Mouse (Mus musculus) inflammation-experienced regulatory T-cells, adult 6 months (primary cell): Measurements from ENCODE around the gene Gal3st3. TPM values are rescaled to one million over a fixed set of nuclear protein-coding genes. Genes with fewer than 3 reads are reported as not detected.
A peak's percentile ranks its signal among the peaks of the same experiment; 100 is the strongest.

ENCODE experiments used
- ATAC-seq: one replicate; pipeline ENCODE4 v1.8.0; 2017
- polyA plus RNA-seq, 3 experiments: library from polyadenylated mRNA; unstranded; fragments of 100-300 nt; shearing (Covaris generic); gene quantifications; one replicate each; pipeline ENCODE4 v1.2.1; 2017

The Gal3st3 gene
- under 1 TPM in 1 of 3 experiments, not detected in 2; 0.15 TPM for polyA plus RNA-seq

DNA sequence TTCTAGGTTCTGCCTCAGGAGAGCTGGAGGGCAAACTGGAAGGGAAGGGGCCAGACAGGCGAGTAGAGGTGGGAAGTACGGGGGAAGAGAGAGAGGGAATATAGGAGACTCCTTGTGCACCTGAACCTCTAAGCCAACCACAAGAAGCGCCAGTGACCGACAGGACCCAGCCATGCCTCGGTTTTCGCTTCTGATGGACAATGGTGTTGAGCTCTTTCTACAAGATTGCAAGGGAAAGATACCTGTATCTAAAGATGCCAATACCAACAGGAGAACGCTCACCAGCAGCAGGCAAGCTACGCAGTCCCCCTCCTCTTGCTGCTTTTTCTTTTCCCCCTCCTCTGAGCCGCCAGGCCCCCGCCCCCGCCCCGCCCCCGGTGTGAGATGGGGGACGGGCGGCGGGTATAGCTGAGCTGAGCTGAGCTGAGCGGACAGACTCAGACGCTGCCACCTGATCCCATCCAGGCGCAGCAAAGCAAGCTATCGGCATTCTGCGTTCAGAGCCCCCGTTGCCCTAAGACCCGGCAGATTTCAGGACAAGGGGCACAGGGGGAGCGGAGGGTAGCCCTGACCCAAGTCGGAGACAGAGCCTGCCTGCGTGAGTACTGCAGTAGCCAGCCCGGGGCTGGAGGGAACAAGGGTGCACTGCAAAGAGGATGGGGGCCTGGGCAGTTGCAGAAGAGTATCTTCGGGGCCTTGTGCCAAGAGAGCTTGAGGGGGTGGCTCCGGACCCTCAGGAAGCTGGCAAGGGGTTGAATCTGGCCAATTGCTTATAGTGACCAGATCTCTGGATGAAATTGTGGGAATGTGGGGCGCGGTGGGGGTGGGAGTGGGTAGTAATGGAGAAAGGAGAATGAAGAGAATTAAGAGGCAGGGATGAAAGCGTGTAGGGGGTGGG lies at the start of gene Gal3st3:
Gene Gal3st3, plus strand, starts transcription at position 429 of the 898 bp plus-strand sequence.
- no peak for ATAC-seq

DNA sequence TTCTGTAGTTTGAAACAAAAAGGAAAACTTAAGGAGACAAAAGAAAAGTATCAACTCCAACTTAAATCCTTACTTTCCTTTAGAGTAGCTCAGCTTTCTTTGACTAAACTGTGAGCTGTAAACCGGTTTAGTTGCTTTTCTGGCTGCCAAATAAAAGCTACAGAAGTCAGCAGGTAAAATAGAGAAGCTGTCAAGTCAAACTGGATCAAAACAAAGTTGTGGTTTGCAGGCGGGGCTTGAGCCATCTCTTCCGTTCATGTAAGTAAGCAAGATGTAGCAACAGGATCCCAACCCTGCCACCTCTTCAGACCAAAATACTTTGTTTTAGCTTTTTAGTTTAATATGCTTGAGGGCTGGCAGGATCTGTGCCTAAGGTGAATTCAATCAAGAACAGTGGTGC lies 41.0 kb upstream of the Gal3st3 start:
- ATAC-seq: peak; percentile 93

DNA sequence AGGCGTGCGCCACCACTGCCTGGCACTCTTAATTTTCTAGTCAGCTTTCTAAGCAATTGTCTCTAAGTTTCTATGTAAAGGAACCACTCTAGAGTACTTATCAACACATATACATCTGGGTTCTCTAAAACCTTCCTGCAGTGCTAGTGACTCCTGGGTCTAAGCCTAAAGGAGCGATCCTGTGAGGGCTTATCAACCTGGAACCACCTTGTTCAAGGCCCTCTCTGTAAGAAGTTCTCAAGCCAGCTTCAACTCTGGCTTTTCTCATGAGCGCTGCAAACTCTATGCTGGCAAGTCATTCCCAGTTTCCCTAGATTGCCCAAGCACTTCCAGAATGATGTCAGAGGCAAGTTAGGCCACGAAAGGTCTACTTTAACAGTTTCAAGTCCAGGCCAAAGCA lies 31.1 kb upstream of the Gal3st3 start:
- ATAC-seq: no peak

DNA sequence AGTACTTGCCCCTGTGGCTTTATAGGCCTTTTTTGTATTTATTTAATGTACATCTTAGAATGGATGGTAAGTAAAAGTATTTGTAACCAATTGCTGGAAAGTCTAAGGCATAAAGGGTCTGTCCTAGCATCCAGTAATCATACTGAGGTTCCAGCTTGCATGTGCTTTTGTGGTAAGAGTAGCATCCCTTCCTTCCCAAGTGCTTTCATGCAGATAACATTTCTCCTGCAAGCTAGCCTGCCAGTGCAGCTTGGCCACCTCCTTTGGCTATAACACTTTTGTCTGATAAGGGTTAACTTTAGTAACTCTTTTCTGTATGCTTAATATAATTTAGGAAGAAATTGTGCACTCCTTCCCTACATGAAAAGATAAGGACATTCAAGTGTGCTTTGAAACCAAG lies 30.1 kb upstream of the Gal3st3 start:
- no peak for ATAC-seq

DNA sequence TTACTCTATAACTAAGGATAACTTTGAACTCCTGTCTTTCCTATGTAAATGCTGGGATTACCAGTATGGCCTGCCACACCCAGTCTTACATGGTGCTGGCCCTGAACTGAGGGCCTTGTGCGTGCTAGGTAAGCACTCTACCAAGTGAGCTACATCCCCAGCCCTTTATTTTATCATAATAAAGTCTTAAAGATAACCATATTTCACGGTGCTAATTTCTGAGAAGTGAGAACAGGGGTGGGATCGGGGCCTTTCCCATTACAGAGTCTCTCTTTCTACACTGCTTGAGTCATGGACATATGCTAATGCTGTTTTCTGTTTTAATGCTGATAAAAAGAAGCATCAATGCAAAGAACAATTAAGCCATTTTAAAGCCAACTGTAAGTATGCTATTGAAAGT lies 29.3 kb upstream of the Gal3st3 start:
- ATAC-seq: no peak

DNA sequence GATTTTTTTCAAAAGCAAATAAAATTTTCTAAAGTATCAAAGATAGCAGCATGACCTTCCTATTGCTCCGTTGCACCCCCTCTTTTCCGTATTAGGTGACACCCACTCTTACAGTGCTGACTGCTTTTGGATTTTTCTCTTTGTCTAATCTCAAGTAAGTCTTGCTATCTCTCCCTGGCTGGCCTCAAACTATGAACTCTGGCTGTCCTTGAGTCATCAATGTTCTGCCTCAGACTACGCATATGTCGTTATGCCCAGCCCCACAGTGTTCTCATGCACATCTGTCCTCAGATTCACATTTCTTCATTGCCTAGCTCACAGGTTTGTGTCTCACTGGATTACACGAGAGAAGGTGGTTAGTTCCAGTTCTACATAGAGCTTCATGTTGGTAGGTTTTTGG lies 28.7 kb upstream of the Gal3st3 start:
- no peak for ATAC-seq

DNA sequence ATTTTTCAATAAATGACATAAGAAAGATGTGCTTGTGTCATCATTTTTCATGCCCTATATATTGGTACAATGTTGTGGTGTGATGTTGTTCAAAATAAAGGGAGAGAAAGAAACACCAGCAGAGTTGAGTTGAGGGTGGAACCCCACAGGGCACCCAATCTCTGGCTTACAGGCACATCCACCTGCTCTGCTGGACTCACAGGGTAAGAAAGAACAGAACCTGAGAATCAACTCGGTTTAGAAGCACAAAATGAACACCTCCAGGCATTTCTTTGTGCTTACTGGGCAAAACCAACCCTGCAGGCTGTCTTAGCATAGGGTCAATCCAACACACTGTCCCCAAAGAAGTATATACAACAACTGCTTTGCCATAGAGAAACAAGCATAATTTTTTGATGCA lies 26.7 kb upstream of the Gal3st3 start:
- no peak for ATAC-seq

DNA sequence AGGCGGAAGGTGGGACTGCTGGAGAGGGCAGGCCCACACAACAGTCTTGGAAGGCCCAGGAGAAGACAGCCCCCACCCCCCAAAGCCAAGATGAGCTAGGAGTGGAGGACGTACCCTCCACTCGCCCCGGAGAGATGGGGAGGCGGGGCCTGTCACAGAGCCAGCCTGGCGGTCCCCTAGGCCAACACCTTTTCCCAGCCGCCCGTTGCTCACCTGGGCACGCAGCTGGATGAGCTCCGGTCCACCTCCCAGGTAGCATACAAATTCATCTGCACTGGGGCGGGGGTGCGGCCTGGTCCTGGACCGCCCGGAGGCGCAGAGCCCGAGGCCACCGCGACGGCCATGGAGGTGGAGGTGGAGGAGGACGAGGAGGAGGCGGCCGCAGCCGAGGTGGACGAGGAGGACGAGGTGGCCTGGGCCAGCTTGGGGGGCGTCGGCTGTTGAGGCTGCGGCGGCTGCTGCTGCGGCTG lies 25.8 kb upstream of the Gal3st3 start:
- no peak for ATAC-seq

DNA sequence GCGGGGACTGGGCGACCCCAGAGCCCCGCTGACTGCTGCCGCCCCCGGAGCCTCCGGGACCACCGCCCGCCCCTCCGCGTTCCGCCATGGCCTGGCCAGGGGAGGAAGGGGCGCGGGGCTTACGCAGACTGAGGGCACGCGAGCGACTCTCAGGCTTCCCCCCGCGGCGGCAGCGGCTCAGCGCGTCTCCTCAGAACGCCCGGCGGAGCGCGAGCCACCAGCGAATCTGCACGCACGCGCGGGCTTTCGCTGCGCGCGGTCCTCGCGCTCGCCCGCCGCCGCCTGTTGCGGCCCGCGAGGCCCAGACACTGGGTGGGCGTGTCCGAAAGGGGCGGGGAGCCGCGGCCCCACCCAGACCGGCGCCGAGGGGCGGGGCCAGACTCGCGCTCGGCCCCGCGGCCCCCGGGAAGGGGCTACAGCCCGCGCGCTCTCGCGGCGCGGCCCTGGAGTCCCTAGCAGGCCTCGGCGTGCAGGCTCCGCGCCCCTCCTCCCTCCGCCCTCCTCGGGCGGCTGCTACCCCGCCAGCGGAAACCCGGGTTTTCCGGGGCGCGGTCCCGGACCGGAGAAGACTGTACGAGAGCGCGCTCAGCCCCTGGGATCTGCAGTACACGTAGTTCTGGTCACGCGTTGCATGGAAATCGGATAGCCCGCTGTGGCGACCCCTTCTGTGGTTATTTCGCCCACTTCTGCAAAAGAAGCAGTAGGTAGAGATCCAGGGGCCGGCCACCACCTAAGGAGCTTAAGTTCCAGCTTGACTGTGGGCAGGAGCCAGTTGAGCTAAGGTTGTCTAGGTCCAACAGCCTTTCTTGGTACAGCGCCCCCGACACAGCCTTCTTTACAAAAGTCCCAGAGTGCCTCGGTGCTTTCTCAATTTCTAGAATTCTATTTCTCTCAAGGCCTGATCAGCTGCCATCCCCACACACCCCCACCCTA lies 25.1 kb upstream of the Gal3st3 start, which contains the start of gene Pacs1:
Gene Pacs1, minus strand, starts transcription at position 319 of the 933 bp plus-strand sequence.
- peak; percentile 90 for ATAC-seq

DNA sequence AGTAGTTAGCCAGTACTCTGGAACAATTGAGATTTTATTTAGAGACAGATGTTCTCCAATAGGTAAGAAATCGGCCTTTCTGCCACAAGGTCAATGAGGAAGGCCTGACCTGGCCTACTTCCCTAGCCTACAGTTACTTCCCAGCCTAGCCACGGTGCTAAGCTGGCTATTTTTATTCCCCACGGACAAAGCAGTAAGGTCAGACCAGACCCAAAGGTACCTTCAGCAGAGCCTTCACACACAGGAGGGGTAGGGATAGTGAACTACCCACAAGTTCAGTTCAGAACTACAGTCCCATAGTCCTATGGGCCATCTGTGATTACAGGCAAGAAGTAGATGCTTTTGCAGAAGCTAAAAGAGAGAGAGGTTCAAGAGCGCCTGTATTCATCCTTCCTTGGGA lies 24.2 kb upstream of the Gal3st3 start:
- no peak for ATAC-seq

DNA sequence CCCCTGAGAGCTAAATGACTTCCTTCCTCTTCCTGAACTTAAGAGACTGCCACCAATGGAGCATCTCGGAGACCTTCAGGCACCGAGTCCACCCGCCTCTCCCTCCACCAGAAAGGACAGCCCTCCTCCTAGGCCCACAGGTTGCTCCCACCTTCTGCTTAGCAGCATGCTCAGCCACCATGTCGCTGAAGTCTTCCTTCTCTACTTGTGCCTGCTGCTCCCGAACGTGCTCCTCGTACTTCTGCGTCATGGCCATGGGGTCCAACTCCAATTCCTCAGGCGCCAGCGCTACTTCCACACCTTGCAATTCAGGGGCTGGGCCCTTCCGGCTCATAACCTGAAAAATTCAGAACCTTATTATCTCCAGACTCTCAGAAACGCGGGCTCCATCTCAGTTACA lies 23.5 kb upstream of the Gal3st3 start:
- no peak for ATAC-seq

DNA sequence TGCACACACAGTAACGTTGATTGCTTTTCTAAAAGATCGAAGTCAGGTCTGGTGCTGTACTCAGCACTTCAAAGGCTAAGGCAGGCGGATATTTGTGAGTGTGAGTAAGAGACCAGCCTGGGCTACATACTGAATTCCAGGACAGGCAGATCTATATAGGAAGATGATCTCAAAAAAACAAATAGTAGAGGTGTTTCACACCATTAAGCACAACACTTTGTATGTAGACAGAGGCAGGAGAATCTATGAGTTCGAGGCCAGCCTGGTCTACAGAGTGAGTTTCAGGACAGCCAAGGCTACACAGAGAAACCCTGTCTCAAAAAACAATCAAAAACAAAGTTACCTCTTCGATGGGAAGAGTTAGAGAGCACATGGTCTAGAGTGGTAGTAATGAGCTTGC lies 22.4 kb upstream of the Gal3st3 start:
- no peak for ATAC-seq

DNA sequence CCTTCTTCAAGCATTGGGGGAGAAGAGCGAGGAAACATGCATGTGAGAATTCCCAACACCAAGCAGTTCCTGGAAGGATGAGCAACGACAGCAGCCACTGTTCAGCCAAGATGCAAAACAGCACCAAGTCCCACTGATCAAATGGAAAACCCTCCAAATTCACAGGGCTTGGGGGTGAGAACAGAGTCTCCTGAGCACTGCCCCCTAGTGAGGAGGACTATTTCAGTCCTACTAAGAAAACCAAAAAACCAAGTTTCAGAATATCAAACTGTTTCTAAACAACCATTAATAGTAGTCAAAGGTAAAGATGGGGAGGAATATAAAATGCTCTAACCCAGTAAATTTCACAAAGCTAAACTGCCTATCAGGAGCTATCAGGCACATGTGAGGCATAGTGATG lies 21.6 kb upstream of the Gal3st3 start:
- ATAC-seq: no peak

DNA sequence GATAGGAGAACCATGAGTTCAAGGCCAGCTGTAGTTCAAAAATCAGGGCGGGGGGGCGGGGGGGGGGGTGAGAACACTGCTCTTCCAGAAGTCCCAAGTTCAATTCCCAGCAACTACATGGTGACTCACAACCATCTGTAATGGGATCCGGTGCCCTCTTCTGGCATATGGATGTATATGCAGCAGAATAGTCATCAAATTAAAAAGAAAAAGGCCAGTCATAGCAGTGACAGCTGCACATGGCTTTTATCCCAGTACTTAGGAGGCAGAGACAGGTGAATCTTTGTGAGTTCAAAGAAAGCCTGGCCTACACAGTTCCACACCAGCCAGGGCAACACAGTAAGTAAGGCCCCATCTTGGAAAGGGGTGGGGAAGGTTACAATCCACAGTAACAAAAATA lies 21.0 kb upstream of the Gal3st3 start:
- ATAC-seq: no peak

DNA sequence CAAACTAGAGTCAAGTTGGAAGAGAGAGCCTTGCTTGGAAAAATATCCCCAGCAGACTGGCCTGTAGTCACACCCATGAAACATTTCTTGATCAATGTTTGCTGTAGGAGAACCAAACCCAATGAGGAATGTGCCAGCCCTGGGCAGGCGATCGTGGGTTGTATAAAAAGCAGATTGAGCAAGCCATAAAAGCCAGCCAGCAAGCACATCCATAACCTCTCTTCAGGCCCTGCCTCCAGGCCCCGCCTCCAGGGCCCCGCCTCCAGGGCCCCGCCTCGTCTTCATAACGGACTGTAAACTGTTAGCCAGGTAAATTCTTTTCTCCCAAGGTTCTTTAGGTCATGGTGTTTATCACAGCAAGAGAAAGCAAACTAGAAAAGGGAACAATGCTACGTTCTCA lies 19.8 kb upstream of the Gal3st3 start:
- no peak for ATAC-seq

DNA sequence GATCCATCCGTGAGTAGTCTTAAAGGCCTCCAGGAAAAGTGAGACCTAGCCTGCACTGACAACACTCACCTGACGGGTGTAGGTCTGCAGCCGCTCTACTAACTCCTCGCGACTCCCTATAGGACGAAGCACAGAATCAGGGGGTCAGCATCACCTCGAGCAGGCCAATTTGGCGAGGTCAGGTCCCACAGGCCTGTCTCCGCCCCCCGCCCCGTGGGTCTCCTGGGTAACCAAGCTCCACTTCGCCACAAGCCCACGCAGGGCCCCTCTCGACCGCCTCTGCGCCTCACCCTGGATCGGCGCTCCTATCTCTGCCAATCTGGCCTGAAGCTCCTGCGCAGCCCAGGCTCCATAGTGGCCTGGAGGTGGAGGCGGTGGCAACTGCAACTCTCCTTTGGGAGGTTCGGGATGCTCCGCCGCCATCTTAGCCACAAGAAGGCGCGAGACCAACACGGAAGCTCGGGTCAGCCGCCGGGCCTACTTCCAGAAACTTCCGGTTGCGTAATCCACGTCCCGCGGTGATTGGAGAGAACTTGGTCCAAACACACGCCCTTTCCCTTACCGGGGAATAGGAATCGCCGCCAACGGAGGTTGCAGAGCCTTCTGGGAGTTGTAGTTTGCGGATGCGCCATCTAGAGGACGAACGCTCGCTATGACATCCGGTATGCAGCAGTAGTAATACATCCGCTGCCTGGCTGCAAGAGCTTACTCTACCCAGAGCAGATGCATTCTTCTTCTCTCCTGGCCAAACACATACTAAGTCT lies 3.0 kb upstream of the Gal3st3 start, which contains the start of gene Sf3b2:
Gene Sf3b2, minus strand, starts transcription at position 484 of the 764 bp plus-strand sequence.
- peak; percentile 98 for ATAC-seq

DNA sequence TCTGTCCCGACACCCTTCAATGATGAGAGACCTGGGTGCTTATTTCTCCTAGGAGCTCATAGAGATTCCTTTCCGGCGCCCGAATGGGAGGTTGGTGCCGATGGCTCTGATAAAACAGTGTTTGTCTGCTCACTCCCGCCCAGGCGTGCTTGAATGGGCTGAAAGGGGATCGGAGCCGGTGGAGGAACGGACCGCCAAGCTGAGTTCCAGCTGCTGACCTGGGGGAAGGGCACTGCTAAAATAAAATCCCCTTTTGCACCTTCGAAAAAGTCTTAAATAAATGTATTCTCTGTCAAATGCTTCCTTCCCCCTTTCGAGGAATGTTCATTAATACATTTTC lies 2.4 kb upstream of the Gal3st3 start:
- peak; percentile 14 for ATAC-seq

DNA sequence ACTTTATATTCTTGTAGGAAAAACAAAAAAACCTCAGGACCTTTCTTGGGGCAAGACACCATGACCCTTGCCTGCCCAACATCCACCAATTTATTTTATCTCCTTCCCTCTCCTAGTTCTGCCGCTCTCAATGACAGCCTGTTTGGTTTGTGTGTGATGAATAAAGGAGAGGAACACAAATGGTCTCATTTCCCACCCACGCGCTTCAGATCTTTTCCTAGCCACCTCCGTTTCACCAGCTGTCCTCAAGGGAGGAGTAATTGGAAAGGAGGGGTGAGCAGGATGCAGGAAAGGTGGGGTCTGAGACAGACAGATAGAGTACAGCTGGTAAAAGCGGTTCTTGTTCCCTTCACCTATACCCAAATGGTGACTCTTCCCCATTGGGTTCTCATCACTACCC lies 1.5 kb upstream of the Gal3st3 start:
- no peak for ATAC-seq

DNA sequence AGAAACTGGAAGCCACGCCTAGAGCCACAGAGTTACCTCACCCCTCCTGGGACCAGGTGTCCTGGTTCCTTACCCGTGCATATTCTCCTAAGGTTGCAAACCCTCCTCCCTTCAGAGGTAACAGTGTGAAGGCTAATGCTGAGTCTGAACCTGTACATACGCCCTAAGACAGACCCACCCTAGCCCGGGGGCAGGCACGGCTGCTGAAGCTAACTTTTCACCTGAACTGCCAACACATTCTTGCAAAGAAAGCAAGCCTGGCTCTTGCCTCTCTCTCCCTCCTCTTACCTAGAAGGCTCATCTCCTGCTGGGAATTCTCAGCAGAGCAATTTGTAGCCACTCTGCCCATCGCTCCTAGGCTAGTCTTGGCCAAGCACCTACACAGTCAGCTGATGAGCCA lies 2.5 kb downstream of the Gal3st3 start:
- no peak for ATAC-seq

DNA sequence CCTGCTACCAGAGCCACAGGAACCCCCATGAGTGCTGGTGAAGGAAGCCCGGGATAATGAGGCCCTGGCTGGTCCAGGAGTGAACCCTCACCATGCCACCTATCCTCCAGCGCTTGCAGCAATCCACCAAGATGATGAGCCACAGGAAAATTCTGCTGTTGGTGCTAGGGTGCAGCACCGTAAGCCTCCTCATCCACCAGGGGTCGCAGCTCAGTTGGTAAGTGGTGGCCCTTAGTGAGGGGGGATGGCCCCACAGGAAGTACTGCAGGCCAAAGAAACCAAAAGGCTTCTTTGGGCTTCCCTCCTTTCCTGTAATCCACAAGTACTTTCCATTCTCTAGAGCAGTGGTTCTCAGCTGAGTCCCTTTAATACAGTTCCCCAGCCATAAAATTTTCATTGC lies 4.3 kb downstream of the Gal3st3 start:
- ATAC-seq: peak; percentile 43

DNA sequence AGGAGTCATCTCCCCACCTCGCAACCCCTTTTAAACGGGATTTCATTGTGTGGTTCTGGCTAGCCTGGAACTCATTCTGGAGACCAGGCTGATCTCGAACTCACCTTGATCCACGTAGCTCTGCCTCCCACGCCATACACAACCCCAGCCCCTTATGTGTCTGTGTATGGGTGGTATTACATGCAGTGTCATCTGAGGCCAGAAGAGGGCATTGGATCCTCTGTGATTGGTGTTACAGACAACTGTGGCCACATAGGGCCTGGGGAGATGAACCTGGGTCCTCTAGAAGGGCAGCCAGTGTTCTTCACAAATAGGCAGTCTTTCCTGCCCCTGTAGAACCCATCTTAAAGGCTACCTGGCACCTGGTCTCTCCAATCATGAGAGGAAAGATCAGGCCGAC lies 8.1 kb downstream of the Gal3st3 start:
- no peak for ATAC-seq

DNA sequence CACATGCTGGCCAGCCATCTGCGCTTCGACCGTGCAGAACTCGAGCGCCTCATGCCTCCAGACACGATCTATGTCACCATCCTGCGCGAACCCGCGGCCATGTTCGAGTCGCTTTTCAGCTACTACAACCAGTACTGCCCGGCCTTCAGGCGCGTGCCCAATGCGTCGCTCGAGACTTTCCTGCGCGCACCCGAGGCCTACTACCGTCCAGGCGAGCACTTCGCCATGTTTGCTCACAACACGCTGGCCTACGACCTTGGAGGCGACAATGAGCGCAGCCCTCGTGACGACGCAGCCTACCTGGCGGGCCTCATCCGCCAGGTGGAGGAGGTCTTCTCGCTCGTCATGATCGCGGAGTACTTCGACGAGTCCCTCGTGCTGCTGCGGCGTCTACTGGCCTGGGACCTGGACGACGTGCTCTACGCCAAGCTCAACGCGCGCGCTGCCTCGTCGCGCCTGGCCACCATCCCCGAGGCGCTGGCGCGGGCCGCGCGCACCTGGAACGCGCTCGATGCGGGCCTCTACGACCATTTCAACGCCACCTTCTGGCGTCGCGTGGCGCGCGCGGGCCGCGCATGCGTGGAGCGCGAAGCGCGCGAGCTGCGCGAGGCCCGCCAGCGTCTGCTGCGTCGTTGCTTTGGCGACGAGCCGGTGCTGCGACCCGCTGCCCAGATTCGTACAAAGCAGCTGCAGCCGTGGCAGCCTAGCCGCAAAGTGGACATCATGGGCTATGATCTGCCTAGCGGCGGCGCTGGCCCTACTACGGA lies 9.0 kb downstream of the Gal3st3 start:
- no peak for ATAC-seq
